Mouse (Mus musculus): ENCODE results near the gene Sdha. TPM values are rescaled to one million over a fixed set of nuclear protein-coding genes. Genes with fewer than 3 reads are reported as not detected.
A peak's percentile ranks its signal among the peaks of the same experiment; 100 is the strongest.

Gene Sdha
- polyA plus RNA-seq, 2 experiments: 144 to 194 TPM

GRCm38 (mm10) chr13:74302050-74303037 is 47.7 kb downstream of the Sdha start:
- no peak for ATAC-seq (ENCODE audit: low FRiP score, low read depth)
- H3K27me3 ChIP-seq (ENCODE audit: control insufficient read depth, insufficient read depth, low read length): no peaks in the 10 kb centered on the region
- no peaks in the 10 kb centered on the region for H3K9me3 ChIP-seq (ENCODE audit: control insufficient read depth, low read length)
- no peak for DNase-seq (ENCODE audit: low spot score)
- no peaks in the 10 kb centered on the region for H3K4me1 ChIP-seq (ENCODE audit: control insufficient read depth, insufficient read depth, low read length)
- no peak for TF ChIP-seq POLR2A (IDR thresholded peaks at IDR 0.05; ENCODE audit: borderline replicate concordance, extremely low read depth, insufficient read depth, insufficient read length)
- peaks cover 48% of the 10 kb centered on the region for H3K36me3 ChIP-seq (ENCODE audit: control insufficient read depth, insufficient read depth, low read length)
- no peak overlapping the region; the same call in 1 of the 2 replicates for H3K9ac ChIP-seq (ENCODE audit: low read depth, low read length, severe bottlenecking)
- no peak overlapping the region for H3K27ac ChIP-seq (replicated peaks; ENCODE audit: low read depth, low read length)
- no peak overlapping the region for H3K4me3 ChIP-seq (replicated peaks; ENCODE audit: low read length)
- WGBS: 80% methylated on average over 10 of the region's 10 CpGs
- H3K4me2 ChIP-seq (replicated peaks; ENCODE audit: low read depth, low read length, severe bottlenecking): no peak overlapping the region

DNA sequence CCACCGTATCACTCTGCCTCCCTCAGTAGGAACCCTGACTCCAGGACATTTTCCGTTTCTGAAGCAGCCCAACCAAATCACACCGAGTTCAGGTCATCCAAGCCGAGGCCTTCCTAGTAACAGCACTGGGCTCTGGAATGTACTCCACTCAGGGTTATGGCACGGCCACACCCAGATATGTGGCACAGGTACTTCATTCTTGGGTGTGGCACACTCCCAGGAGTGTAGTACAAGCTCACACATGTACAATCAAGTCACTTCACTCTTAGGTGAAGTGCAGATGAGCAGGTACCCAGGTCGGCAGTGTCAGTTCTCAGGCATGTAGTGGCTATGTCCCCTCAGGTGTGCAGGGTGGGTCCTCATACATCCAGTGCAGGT is 48.5 kb downstream of the Sdha start:
- Histone ChIP-seq H3K27me3 (ENCODE audit: control insufficient read depth, insufficient read depth, low read length) (no peaks in the 10 kb centered on the region), H3K4me1 (ENCODE audit: control insufficient read depth, insufficient read depth, low read length) (no peaks in the 10 kb centered on the region), H3K9me3 (ENCODE audit: control insufficient read depth, low read length) (no peaks in the 10 kb centered on the region), H3K9ac (ENCODE audit: low read depth, low read length, severe bottlenecking) (no peak overlapping the region), H3K4me2 (replicated peaks; ENCODE audit: low read depth, low read length, severe bottlenecking) (no peak overlapping the region), H3K27ac (replicated peaks; ENCODE audit: low read depth, low read length) (no peak overlapping the region), H3K4me3 (replicated peaks; ENCODE audit: low read length) (no peak overlapping the region), H3K36me3 (ENCODE audit: control insufficient read depth, insufficient read depth, low read length) (peaks cover 41% of the 10 kb centered on the region)
- no peak for TF ChIP-seq POLR2A (IDR thresholded peaks at IDR 0.05; ENCODE audit: borderline replicate concordance, extremely low read depth, insufficient read depth, insufficient read length)
- 72% methylated on average over 6 of the region's 6 CpGs for WGBS
- DNase-seq (ENCODE audit: low spot score) (no peak), ATAC-seq (ENCODE audit: low FRiP score, low read depth) (no peak; the same call in 1 of the 2 replicates)

DNA sequence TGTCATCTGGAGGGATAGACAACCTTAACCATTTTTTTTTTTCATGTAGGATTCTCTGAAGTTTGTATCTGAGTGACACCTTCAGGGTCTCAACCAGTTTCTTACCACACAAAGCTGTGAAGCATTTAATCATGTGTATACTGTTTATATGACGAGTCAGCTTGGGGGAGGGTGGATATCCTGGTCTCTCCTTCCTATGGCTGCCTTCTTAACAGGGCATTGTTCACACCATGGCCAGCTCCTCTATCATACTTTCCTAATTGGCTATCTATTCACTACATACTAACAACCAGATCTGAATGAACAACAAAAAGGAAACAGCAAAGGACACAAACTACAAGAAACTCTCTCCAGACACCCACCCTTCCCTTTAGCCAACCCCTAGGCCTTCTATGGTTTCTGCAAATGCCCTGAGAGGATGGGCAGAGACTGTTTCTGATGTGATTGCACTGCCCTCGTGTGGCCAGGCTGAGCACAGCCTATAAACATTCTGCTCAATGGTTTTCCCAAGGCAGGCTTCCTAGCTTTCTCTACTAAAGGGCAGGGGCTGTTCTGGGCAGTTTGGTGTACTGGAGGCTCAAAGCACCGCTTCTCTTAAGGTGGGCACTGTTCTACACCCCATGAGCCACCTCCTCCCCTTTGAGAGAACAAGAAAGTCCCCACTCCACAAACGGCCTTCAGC is 49.0 kb downstream of the Sdha start:
- Histone ChIP-seq H3K9ac (ENCODE audit: low read depth, low read length, severe bottlenecking) (no peak overlapping the region), H3K27me3 (ENCODE audit: control insufficient read depth, insufficient read depth, low read length) (no peaks in the 10 kb centered on the region), H3K4me3 (replicated peaks; ENCODE audit: low read length) (no peak overlapping the region), H3K4me1 (ENCODE audit: control insufficient read depth, insufficient read depth, low read length) (no peaks in the 10 kb centered on the region), H3K4me2 (replicated peaks; ENCODE audit: low read depth, low read length, severe bottlenecking) (no peak overlapping the region), H3K27ac (replicated peaks; ENCODE audit: low read depth, low read length) (no peak overlapping the region), H3K36me3 (ENCODE audit: control insufficient read depth, insufficient read depth, low read length) (peaks cover 36% of the 10 kb centered on the region), H3K9me3 (ENCODE audit: control insufficient read depth, low read length) (no peaks in the 10 kb centered on the region)
- TF ChIP-seq POLR2A (IDR thresholded peaks at IDR 0.05; ENCODE audit: borderline replicate concordance, extremely low read depth, insufficient read depth, insufficient read length): no peak
- DNase-seq (ENCODE audit: low spot score) (peak; percentile 75), ATAC-seq (ENCODE audit: low FRiP score, low read depth) (peak; percentile 75; the same call in 1 of the 2 replicates)
- WGBS: 42% methylated on average over 4 of the region's 4 CpGs

DNA sequence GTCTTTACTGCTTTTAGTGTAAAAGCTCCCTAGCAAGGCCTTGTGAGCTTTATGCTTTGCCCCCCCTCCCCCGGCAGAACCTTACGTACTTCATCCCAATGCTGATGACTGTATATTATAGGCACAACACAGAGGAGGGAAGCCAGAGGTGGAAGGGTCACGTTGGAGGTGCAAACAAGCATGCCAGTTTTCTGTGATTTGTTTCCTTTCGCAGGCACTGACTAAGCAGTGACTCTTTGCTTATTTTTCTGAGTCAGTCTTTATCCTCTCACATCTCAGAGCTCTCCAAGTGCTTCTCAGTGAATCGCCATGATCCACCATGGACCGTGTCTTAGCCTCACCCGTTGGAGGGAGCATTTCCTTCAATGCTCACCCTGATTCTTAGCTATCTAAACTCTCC is 53.7 kb downstream of the Sdha start:
- H3K9ac ChIP-seq (ENCODE audit: low read depth, low read length, severe bottlenecking): no peak overlapping the region
- no peak overlapping the region for H3K27ac ChIP-seq (replicated peaks; ENCODE audit: low read depth, low read length)
- no peak for DNase-seq (ENCODE audit: low spot score)
- H3K9me3 ChIP-seq (ENCODE audit: control insufficient read depth, low read length): no peaks in the 10 kb centered on the region
- no peak for ATAC-seq (ENCODE audit: low FRiP score, low read depth)
- no peaks in the 10 kb centered on the region for H3K36me3 ChIP-seq (ENCODE audit: control insufficient read depth, insufficient read depth, low read length)
- H3K4me2 ChIP-seq (replicated peaks; ENCODE audit: low read depth, low read length, severe bottlenecking): no peak overlapping the region
- no peaks in the 10 kb centered on the region for H3K4me1 ChIP-seq (ENCODE audit: control insufficient read depth, insufficient read depth, low read length)
- peaks cover 6% of the 10 kb centered on the region; the same call in 1 of the 2 replicates for H3K27me3 ChIP-seq (ENCODE audit: control insufficient read depth, insufficient read depth, low read length)
- 81% methylated on average over 7 of the region's 7 CpGs for WGBS
- H3K4me3 ChIP-seq (replicated peaks; ENCODE audit: low read length): no peak overlapping the region
- no peak for TF ChIP-seq POLR2A (IDR thresholded peaks at IDR 0.05; ENCODE audit: borderline replicate concordance, extremely low read depth, insufficient read depth, insufficient read length)

DNA sequence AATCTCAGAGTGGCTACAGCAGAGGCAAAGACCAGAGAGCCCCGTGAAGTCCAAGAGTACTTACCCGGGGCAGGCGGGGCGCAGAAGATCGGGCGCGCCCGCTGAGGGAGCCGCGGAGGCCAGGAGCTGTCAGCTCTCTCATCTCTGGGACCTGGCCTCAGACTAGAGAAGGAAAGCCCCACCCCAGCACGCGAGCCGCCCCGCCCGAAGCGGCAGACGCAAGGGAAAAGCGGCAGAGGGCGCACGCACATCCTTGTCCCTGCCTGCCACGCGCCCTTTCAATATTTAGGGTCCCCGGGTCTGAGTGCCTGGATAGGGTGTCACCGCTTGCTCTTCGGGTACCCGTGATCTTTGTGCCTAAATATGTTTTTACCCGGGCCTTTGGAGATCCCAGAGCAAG is 57.9 kb downstream of the Sdha start, which contains the start of gene Ahrr:
Ahrr (minus strand) TSS at position 165 of the 400 bp plus-strand sequence.
- ATAC-seq (ENCODE audit: low FRiP score, low read depth) (peak; percentile 34; the same call in 1 of the 2 replicates), DNase-seq (ENCODE audit: low spot score) (peak; percentile 10)
- peak within 1 kb of the TSS; percentile 43 for H3K4me2 ChIP-seq (replicated peaks; ENCODE audit: low read depth, low read length, severe bottlenecking)
- H3K4me1 ChIP-seq (ENCODE audit: control insufficient read depth, insufficient read depth, low read length): no peaks in the 10 kb centered on the region
- no peaks in the 10 kb centered on the region for H3K36me3 ChIP-seq (ENCODE audit: control insufficient read depth, insufficient read depth, low read length)
- no peak for TF ChIP-seq POLR2A (IDR thresholded peaks at IDR 0.05; ENCODE audit: borderline replicate concordance, extremely low read depth, insufficient read depth, insufficient read length)
- WGBS: 2% methylated on average over 22 of the region's 27 CpGs
- no peaks in the 10 kb centered on the region for H3K9me3 ChIP-seq (ENCODE audit: control insufficient read depth, low read length)
- H3K27me3 ChIP-seq (ENCODE audit: control insufficient read depth, insufficient read depth, low read length): peaks cover 8% of the 10 kb centered on the region; the same call in 1 of the 2 replicates
- H3K4me3 ChIP-seq (replicated peaks; ENCODE audit: low read length): peak within 1 kb of the TSS; percentile 16
- peak within 1 kb of the TSS; percentile 37; the same call in 1 of the 2 replicates for H3K9ac ChIP-seq (ENCODE audit: low read depth, low read length, severe bottlenecking)
- no peak within 1 kb of the TSS for H3K27ac ChIP-seq (replicated peaks; ENCODE audit: low read depth, low read length)
